Mouse (Mus musculus): Measurements from ENCODE around the gene St6galnac4.

DNA sequence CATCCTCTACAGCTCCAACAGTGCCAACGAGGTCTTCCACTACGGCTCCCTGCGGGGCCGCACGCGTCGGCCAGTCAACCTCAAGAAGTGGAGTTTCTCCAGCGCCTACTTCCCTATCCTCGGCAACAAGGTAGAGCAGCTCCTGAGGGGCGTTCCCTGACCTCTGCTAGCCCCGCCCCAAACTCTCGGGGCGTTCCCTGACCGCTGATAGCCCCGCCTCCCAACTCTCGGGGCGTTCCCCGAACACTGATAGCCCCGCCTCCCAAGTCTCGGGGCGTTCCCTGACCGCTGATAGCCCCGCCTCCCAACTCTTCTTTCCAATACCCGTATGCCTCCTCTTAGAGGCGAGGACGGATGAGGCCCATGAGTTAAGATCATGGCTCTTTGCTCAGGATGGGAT, 25.4 kb downstream of the St6galnac4 start:
- no peak for TF ChIP-seq CTCF (conservative IDR thresholded peaks at IDR 0.05; ENCODE audit: insufficient read depth, insufficient read length, low read depth, low read length)
- no peak for TF ChIP-seq POLR2A (IDR thresholded peaks at IDR 0.05; ENCODE audit: low read depth, low read length)

Measured in kidney, adult 2 months (tissue).